Mouse (Mus musculus): ENCODE measurements around the gene Cdk9.

DNA sequence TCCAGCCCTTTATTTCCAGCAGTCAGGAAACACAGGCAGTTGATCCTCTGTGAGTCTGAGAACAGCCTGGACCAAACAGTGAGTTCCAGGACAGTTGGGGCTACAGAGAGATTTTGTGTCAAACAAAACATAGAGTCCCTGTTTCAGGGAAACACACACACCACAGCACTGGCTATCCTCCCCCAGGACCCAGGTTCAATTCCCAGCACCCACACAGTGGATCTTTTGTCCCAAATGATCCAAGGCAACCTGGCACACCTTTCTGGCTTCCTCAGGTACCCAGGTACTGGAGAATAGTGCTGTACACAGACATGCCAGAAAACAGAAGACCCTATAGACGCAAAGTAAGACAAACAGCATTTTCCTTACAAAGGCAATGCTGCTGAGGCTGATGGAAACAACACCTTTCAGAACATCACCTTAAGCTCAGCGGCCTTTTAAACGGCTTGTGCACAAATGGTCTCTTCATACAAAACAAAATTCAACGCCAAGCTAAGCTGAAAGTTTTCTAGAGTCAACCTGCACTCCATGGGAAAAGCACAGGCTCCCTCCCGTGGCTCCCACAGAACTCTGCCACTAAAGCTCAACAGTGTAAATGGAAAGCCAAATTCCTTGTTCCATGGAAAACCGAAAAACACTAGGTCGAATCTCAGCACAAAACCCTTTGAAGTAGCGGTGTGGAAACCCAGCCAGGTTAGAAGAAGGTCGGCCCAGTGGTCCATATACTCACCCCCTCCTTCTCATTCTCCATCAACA is 1.4 kb downstream of the Cdk9 start:
- TF ChIP-seq POLR2A (IDR thresholded peaks at IDR 0.05; ENCODE audit: insufficient read length, low read depth) (no peak), TCF3 (IDR thresholded peaks at IDR 0.05; ENCODE audit: insufficient read length, low read depth) (no peak), MAX (IDR thresholded peaks at IDR 0.05; ENCODE audit: low read depth) (no peak), MYOD1 (IDR thresholded peaks at IDR 0.05; ENCODE audit: control insufficient read depth in 1 of 3, insufficient read length in 2 of 3, low read depth in 2 of 3) (no peak), E2F4 (IDR thresholded peaks at IDR 0.05; ENCODE audit: insufficient read depth) (no peak), USF1 (IDR thresholded peaks at IDR 0.05; ENCODE audit: low read depth) (no peak), TCF12 (IDR thresholded peaks at IDR 0.05; ENCODE audit: insufficient read depth, poor library complexity, severe bottlenecking) (no peak), CEBPB (IDR thresholded peaks at IDR 0.05; ENCODE audit: insufficient read depth, poor library complexity, severe bottlenecking) (no peak)
